Mouse (Mus musculus): ENCODE measurements around the gene Mup19. TPM values are rescaled to one million over a fixed set of nuclear protein-coding genes. Genes with fewer than 3 reads are reported as not detected.
"Not testable (repeated sequence)": the region's sequence is repeated elsewhere in the genome, so short reads cannot be mapped to it uniquely, and the experiment has no call there.

Mup19 gene
- total RNA-seq (2012; rRNA removed) (not detected in 2 replicates), polyA plus RNA-seq (2012; ENCODE audit: insufficient read depth in 1 of 2, insufficient read length in 2 of 2, low read depth in 1 of 2, low replicate concordance in 2 of 2, missing spikeins in 1 of 2) (not detected)

DNA sequence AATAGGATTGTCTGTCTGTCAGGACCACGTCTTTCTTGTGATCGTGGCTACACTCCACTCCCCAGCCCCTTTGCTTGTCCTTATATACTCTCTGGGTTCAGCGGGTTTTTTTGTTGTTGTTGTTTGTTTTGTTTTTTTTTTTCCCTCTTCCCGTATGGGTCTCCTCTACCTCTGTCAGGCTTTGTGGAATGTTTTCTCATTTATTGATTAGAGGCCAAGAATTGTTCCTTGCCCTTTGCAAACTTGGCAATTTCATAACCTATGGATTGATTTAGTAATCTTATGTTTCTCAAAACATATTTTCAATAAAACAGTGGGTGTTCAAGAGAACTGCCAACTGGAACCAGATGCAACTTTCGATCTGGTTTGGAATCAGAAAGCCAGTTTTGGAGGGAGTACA lies at the start of gene Mup19:
TSS of gene Mup19 (minus strand) at position 101 of the 400 bp plus-strand sequence.
- H3K9ac ChIP-seq (ENCODE audit: control insufficient read depth, low read depth, low read length, poor library complexity, severe bottlenecking); H3K4me1 ChIP-seq (ENCODE audit: control insufficient read depth in 1 of 2, insufficient read depth in 2 of 2, low read length in 2 of 2); H3K4me3 ChIP-seq (ENCODE audit: control insufficient read depth in 1 of 2, insufficient read depth in 1 of 2, low read depth in 2 of 2, low read length in 2 of 2); H3K27ac ChIP-seq (ENCODE audit: control insufficient read depth, low read depth, low read length); H3K79me2 ChIP-seq (ENCODE audit: control insufficient read depth, insufficient read depth, low read length, poor library complexity); H3K9me3 ChIP-seq (replicated peaks; ENCODE audit: insufficient read depth, low read length); DNase-seq (ENCODE audit: low read depth, low spot score); H3K27me3 ChIP-seq (ENCODE audit: control insufficient read depth in 1 of 2, insufficient read depth in 2 of 2, low read length in 2 of 2); H3K36me3 ChIP-seq (ENCODE audit: control insufficient read depth in 1 of 2, insufficient read depth in 2 of 2, low read length in 2 of 2): not testable (repeated sequence)

DNA sequence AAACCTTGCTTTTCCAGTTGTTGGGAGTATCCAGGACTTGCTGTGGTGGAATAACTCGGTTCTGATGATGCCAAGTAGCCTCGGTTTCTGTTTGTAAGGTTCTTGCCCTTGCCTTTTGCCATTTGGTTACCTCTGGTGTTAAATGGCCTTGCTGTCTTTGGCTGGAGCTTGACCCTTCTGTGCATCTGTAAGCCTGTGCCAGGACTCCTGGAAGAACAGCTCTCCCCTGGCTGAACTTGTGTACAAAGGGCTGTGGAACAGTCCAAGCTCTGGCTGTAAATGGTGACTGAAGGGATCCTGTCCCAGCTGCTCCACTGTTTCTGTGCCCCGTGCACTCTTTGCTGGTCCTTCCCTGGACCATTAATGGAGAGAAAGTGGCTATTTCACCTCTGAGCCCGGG lies 47.1 kb upstream of the Mup19 start:
- Histone ChIP-seq H3K9me3 (replicated peaks; ENCODE audit: insufficient read depth, low read length) (0 out of 2 replicates have a peak, but pooled peaks cover 2% of the 10 kb centered on the region), H3K27ac (ENCODE audit: control insufficient read depth, low read depth, low read length) (no peak overlapping the region), H3K4me1 (ENCODE audit: control insufficient read depth in 1 of 2, insufficient read depth in 2 of 2, low read length in 2 of 2) (no peaks in the 10 kb centered on the region), H3K9ac (ENCODE audit: control insufficient read depth, low read depth, low read length, poor library complexity, severe bottlenecking) (no peak overlapping the region), H3K4me3 (ENCODE audit: control insufficient read depth in 1 of 2, insufficient read depth in 1 of 2, low read depth in 2 of 2, low read length in 2 of 2) (no peak overlapping the region), H3K79me2 (ENCODE audit: control insufficient read depth, insufficient read depth, low read length, poor library complexity) (no peaks in the 10 kb centered on the region), H3K36me3 (ENCODE audit: control insufficient read depth in 1 of 2, insufficient read depth in 2 of 2, low read length in 2 of 2) (no peaks in the 10 kb centered on the region), H3K27me3 (ENCODE audit: control insufficient read depth in 1 of 2, insufficient read depth in 2 of 2, low read length in 2 of 2) (no peaks in the 10 kb centered on the region)
- no peak for DNase-seq (ENCODE audit: low read depth, low spot score)
- TF ChIP-seq CHD2 (IDR thresholded peaks at IDR 0.05; ENCODE audit: low read length) (no peak), USF1 (IDR thresholded peaks at IDR 0.05; ENCODE audit: low read depth, low read length) (no peak), MAX (IDR thresholded peaks at IDR 0.05; ENCODE audit: low read length) (no peak), MAZ (IDR thresholded peaks at IDR 0.05; ENCODE audit: low read depth, low read length) (no peak), POLR2A (IDR thresholded peaks at IDR 0.05; ENCODE audit: control insufficient read depth in 1 of 2, insufficient read depth in 1 of 2, low read depth in 1 of 2, low read length in 2 of 2, poor library complexity in 1 of 2) (no peak), ZMIZ1 (IDR thresholded peaks at IDR 0.05; ENCODE audit: low read depth, low read length) (no peak), JUND (IDR thresholded peaks at IDR 0.05; ENCODE audit: low read depth, low read length) (no peak), SIN3A (IDR thresholded peaks at IDR 0.05; ENCODE audit: low read length) (no peak), GABPA (IDR thresholded peaks at IDR 0.05; ENCODE audit: low read depth, low read length) (no peak), RCOR1 (IDR thresholded peaks at IDR 0.05; ENCODE audit: low read depth, low read length) (no peak), ELF1 (IDR thresholded peaks at IDR 0.05; ENCODE audit: low read depth, low read length) (no peak), USF2 (IDR thresholded peaks at IDR 0.05; ENCODE audit: borderline replicate concordance in 1 of 2, insufficient read depth in 1 of 2, low read depth in 1 of 2, low read length in 2 of 2) (no peak), NRF1 (IDR thresholded peaks at IDR 0.05; ENCODE audit: insufficient read depth, low read depth, low read length, poor library complexity, severe bottlenecking) (no peak), ETS1 (IDR thresholded peaks at IDR 0.05; ENCODE audit: low read depth, low read length) (no peak), POLR2AphosphoS2 (IDR thresholded peaks at IDR 0.05; ENCODE audit: low read length) (no peak), KAT2A (conservative IDR thresholded peaks at IDR 0.05; ENCODE audit: low read depth, low read length) (no peak), MAFK (IDR thresholded peaks at IDR 0.05; ENCODE audit: borderline replicate concordance, low read depth, low read length) (no peak), TAL1 (IDR thresholded peaks at IDR 0.05; ENCODE audit: low read length) (no peak), MYB (IDR thresholded peaks at IDR 0.05; ENCODE audit: low read depth, low read length) (no peak)
